Mouse (Mus musculus): Measurements from ENCODE around the gene Nptxr.

- TF ChIP-seq CTCF (IDR thresholded peaks at IDR 0.05; ENCODE audit: insufficient read depth, low read length) (no peak), POLR2A (IDR thresholded peaks at IDR 0.05; ENCODE audit: borderline replicate concordance, extremely low read depth, low read depth, low read length) (no peak)
These were observed 49.4 kb downstream of the Nptxr start for GRCm38 (mm10) chr15:79755176-79755575.

Measured in lung, adult 2 months (tissue).